Mouse (Mus musculus) layer of hippocampus, postnatal 14 days (tissue): Measurements from ENCODE around the gene St5. TPM values are rescaled to one million over a fixed set of nuclear protein-coding genes. Genes with fewer than 3 reads are reported as not detected.

Experiments
- DNase-seq, 2 experiments: peaks; one replicate each; pipeline ENCODE4 v3.0.0; 2021 to 2022; ENCODE audit warnings: low spot score in 2 of 2, mixed read lengths in 1 of 2
- total RNA-seq, 2 experiments: library from RNA; stranded (reverse); gene quantifications; 2 replicates each; pipeline ENCODE4 v1.2.3; 2021

Gene St5
- total RNA-seq, 2 experiments from 2014 or later, result 30.2 to 35.7 TPM

DNA sequence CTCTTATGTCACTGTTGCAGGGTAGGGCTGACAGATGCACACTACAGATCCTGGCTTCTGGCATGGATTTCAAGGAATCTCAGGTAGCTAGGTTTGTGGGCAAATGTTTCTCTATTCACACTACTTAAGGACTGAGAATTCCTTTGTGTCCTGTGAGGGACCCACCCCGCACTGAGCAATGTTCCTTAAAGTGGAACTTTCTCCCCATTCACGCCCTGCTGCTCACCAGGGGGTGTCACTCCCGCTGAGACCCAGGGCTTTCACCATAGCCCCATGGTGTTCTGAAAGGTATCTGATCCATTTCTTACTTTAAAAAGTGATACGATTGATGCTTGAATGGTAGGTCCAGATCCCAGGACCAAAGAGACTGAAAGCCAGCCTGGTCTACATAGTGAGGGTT, 684 bp downstream of the St5 start:
- DNase-seq, result no peak

DNA sequence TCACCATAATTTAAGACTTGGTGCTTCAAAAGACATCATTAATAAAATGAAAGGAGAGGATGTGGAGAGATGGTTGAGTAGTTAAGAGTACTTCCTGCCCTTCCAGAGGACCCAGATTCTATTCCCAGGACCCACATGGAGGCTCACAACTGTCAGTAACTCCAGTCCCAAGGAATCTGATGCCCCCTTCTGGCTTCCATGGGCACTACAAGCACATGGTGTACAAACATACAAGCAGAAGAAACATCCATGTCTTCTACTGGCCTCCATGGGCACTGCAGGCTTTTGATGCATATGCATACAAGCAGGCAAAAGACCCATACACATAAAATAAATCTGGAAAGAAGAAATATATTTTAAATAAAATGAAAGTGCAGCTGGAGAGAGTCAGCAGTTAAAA, 3.2 kb downstream of the St5 start:
- DNase-seq, result no peak

- no peak for DNase-seq
Measured at GRCm38 (mm10) chr7:109695339-109695726, 8.1 kb downstream of the St5 start.

- DNase-seq, result no peak
Measured at GRCm38 (mm10) chr7:109694576-109695338, 8.6 kb downstream of the St5 start.

DNA sequence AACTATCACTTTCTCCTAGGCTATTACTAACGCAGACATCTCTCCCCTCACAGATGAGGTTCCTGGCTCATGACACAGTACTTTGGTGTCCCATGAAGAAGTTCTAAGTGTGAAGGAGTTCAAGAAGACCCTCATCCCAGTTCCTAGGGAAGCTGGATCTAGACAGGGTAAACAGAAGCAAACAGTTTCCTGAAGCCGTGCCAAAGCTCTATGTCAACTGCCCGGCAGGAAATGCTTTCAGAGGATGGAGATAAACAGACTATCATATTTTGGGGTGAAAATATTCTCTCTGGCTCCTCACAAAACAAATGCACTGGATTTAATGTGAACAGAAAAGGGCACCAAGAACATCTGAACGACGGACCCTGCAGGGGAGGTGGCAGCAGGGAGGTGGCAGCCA, 12.4 kb downstream of the St5 start:
- no peak for DNase-seq

DNA sequence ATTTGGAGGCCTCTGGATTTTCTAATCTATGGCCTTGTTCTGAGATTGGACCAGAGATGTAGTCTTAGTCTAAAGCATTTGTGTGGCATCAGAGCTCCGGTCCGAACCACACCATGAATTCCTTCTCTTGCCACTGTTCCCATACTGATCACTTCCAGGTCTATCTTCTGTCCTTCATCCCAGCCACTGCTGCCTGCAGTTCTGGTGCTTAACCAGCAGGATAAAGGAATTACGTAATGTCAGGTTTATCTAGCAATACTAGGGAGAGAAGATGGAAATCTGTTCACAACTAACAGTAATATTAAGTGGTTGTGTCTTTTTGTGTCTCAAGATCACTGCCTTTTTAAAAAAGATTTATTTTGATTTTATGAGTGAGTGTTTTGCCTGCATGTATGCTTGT, 13.3 kb downstream of the St5 start:
- DNase-seq, result no peak

DNA sequence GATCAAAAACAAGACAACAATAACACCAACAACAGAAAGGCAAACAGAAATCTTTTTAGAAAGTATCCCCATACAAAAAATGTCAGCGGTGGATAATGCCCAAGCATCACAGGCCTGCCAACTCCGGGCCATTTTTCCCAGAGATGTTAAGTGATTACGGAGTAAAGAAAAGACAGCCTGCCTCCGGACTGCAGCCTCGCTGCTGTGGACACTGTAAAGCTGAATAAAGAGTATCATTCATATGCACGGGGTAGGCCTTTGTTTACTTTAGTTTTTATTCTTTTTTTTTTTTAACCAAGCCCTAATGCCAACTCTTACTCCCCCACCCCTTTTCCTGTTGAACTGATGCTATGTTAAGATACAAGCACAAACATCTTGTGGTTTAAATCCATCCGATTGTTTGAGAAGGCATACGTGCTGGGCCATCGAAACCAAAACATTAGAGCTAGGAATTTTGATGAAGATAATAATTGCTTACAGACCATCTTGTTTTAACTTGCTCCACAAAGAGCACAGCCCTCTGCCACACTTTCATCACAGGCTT, 16.7 kb downstream of the St5 start:
- no peak for DNase-seq

GRCm38 (mm10) chr7:109680879-109681278, 22.5 kb downstream of the St5 start:
- no peak for DNase-seq

DNA sequence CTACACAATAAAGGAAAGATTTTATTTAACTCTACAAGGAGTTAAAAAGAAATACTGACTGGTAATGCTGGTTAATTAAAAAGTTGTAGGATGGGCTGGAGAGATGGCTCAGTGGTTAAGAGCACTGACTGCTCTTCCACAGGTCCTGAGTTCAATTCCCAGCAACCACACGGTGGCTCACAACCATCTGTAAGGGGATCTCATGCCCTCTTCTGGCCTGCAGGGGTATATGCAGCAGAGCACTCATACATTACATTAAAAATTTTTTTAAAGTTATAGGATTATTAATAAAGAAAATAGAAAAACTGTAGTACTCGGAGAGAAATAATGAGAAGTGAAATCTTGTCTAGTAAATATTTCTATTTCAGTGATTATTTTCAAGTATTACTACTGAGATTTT, 23.1 kb downstream of the St5 start:
- no peak for DNase-seq

DNA sequence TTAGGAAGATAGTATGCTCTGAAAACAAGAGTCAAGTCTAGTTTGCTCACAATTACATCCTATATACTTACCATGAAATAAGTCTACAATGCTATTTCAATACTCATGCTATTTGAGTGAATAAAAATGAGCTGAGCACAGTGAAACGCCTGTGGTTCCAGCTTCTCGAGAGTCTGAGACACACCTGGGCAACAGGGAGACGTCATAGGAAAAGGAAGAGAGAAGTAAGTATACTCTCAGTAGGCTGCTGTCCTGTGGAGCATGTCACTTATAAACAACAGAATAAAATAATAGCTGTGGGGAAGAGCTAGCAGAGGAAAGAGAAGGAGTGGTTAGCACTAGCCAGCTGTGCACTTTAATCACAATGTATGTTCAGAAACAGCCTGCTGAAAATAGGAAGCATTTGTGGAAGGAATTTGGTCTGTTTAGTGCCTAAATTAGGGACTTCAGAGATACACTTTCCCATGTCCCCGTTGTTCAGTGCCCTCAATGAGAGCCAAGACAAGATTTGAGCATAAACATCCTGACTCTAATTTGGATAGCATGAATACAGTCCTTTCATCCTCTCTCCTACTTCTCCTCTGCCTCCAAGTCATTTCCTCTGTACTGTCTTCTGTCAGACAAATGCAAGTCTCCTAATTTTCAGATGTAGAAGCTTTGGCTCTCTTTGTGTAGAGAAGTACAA, 28.3 kb downstream of the St5 start:
- DNase-seq, result no peak

GRCm38 (mm10) chr7:109671581-109672471, 31.6 kb downstream of the St5 start:
- peak; percentile 50 to 73 for DNase-seq

GRCm38 (mm10) chr7:109669426-109670170, 33.8 kb downstream of the St5 start:
- DNase-seq, result no peak

DNA sequence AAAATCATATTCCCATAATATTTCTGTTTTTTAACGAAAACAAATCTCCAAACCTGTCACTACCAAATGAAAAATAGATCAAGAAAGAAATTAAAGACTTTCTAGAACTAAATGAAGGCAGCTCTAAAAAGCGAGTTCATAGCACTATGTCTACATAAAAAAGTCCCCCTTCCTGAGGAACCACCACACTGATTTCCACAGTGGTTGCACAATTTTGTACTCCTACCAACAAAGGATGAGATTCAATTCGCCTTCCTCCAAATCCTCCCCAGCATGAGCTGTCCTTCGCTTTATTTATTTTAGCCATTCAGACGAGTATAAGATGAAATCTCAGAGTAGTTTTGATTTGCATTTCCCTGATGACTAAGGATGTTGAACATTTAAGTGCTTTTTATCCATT, 36.7 kb downstream of the St5 start:
- no peak for DNase-seq

- peak in 1 of 2 experiments; percentile 24 for DNase-seq
Measured at GRCm38 (mm10) chr7:109662626-109663025, 40.8 kb downstream of the St5 start.

DNA sequence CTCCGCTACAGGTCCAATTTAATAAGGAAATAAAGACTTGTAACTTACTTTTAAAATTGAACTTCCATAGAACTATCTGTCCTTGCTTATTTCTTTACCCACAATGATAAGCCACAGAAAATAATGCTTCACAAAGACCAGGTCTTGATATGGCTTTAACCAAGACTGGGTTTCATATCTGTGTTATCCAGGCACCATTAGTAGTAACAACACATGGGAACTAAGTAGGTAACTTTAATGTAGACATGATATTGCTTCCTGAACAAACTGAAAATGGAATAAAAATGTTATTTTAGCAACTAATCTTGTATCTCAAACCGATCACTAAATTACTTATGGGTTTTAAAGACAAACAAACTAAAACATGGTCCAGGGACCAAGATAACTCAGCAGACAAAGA, 44.1 kb downstream of the St5 start:
- no peak for DNase-seq

GRCm38 (mm10) chr7:109657884-109658283, 45.5 kb downstream of the St5 start:
- no peak for DNase-seq

GRCm38 (mm10) chr7:109654871-109655270, 48.5 kb downstream of the St5 start:
- DNase-seq, result no peak

DNA sequence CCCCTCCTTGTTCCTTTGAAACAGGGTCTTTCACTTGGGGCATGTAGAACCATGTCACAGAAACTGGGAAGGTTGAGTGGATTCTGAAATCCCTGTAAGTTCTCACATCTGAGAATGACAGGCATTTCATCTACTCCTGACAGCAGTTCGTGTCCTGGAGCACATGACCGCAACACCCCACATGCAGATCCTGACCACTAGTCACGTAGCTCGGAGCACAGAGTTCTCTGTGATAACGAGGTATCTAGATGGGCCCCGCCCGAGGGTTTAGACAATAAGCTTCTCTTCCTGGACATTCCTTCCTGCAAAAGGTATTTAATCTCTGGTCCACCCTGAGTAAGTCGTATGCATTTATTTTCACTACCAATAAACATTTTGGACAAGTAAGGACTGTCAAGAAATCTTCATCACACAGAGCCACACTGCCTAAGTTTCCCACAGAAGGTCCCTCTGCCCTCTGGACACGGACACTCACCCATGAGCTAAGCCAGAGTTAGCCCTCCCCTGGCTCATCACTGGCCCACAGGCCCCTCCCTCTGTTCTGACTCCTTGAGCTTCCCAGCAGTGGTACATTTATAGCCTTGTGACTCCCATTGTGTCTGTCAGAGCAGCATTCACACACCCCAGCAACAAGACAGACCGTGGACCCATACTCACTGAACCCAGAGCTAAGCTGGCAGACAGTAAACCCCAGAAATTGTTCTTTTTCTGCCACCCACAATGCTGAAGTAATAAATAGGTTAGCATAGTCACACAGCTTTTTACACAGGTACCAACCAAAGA, 54.4 kb downstream of the St5 start:
- no peak for DNase-seq

GRCm38 (mm10) chr7:109646574-109646973, 56.8 kb downstream of the St5 start:
- DNase-seq, result no peak
